Mouse (Mus musculus) T-cell, adult 2 months (primary cell): ENCODE measurements around the gene Grk6.

ENCODE experiments used
- DNase-seq: peaks from one replicate; pipeline ENCODE4 v3.0.0; 2022; ENCODE audit warnings: low spot score

Gene Grk6

DNA sequence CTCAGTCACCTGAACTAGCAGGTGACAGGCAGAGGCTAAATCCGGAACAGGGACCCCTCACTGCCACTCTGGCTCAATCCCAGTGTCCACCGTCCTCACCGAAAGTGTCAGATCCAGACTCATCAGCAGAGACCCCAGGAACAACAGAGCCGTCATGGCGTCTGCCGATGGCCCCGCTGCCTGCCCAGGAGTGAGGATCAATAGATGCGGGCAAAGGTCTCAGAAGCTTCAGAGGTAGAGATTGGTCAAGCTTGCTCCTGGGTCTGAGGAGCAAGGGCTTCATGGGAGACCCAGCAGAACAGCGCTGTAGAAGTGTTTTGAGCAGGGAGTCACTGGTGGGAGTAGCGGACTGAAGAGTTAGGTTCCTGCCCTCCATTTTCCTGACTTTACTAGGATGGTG lies 18.3 kb upstream of the Grk6 start, which contains the start of gene F12:
F12 (minus strand) TSS at position 181 of the 400 bp plus-strand sequence.
- DNase-seq: no peak

- DNase-seq: no peak
Observed at GRCm38 (mm10) chr13:55429226-55429888, 15.5 kb upstream of the Grk6 start.

DNA sequence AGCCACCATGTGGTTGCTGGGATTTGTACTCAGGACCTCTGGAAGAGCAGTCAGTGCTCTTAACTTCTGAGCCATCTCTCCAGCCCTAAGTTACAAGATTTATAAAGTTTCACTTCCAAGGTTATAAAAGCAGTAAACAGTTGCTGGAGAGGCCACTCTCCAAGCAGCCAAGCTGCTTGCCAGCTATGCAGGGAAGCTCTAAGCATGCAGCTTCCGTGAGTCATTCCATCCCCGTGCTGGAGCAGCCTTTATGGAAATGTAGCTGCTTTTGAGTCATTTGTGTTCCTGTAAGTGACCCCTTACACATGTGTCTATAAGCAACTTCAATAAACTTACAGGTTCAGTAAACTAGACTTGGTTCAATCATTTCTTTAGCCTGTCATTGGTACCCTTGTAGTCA lies 14.3 kb upstream of the Grk6 start:
- no peak for DNase-seq

GRCm38 (mm10) chr13:55431889-55432685 lies 12.8 kb upstream of the Grk6 start:
- DNase-seq: peak; percentile 85

DNA sequence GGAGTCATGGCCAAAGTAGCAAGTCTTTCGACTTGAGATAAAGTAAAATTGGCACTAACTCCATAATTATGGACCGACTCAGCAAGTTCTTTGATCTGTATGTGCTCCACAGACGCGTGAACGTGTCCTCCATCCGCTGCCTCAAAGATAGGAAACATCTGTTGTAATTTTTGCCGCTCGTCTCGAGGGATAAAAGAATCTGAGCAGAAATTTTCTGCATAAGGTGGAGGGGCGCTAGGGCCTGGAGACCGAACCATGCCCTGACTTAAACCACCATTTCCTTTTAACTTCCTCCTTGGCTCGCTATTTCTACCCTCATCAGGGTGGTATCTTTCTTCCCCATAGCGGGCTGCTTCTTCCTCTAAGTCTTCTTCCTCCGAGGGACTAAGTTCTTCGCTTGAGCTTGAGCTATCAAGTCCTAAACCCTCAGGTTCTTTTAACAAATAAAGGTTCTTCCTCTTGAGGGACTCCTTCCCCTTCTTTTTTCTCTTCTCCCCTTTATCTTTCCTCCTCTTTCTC lies 7.7 kb upstream of the Grk6 start:
- peak; percentile 38 for DNase-seq

DNA sequence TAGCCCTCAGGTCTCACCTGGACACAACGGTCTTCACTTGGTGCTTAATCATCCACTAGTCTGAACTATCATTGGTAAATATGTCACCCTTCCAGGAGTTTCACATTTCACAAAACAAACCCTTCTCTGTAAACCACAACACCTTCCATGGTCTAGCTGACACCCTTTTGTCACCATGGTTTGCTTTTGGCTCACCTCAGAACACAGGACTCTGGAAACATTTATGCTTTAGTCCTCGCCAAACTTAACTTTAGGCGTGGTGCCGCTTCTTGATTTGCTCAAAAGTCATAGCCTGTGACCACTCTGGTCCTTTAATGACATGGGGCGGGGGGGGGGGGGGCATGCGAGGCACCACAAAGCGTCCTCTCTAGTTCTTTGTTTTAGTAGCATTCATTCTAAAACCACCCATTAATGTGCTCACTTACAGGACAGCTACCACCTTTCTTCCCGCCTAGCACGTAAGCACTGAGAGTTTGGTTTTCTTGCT lies 1.0 kb upstream of the Grk6 start:
- no peak for DNase-seq

GRCm38 (mm10) chr13:55444286-55444936 lies 461 bp upstream of the Grk6 start:
- DNase-seq: peak; percentile 88

GRCm38 (mm10) chr13:55445361-55446091 lies 654 bp downstream of the Grk6 start:
- peak; percentile 45 for DNase-seq

GRCm38 (mm10) chr13:55446483-55447105 lies 1.7 kb downstream of the Grk6 start:
- no peak for DNase-seq

DNA sequence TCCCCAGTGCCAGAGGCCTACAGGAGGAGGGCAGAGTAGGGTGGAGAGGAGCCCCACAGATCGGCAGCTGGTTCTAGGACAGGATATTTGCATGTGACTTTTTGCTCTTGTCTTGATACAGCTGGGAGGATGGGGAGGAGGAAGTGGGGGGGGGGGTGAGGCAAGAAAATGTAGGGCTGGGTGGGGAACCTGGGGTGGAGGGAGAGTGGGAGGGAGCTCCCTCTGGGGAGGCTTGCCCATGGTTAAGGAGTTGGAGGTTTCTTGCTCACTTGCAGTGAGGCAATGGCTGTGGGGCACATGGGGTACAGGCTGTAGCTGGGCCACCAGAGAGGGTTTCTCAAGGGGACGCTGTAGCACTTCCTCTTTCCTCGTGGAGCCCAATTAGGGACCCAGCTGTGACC lies 2.7 kb downstream of the Grk6 start:
- peak; percentile 62 for DNase-seq

DNA sequence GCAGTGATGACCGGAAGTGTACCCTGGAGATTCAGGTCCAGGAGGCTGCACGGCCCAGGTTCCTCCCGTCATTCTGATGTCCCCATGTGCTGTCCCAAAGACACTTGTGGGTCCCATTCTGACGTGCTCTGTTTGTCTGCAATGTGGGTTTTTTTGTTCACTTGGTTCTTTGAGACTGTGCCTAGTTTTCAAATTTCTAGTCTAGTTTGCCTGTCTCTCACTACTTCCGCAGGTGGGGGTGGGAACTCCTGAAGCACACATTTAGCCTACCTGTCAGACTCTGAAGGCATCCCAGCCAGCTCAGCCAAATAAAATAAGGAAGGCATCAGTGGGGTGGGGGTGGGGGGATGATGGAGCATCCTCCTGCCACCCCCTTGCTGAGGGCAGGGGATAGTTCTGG lies 3.3 kb downstream of the Grk6 start:
- no peak for DNase-seq

DNA sequence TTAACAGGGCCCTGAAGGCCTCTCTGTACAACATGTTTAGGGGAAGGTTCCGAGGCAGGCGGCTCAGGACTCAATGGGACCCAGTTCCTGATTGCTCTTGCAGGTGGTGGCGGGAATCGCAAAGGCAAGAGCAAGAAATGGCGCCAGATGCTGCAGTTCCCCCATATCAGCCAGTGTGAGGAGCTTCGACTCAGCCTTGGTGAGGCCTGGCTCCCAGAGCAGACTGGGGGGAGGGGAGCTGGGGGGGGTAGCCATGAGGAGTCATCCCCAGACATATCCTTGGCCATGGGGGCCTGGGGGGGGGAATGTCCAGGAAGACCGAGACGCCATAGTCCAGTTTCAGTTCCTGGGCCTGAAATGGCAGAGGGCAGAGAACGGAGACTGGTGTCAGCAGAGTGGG lies 4.3 kb downstream of the Grk6 start:
- no peak for DNase-seq

- peak; percentile 45 for DNase-seq
Observed at GRCm38 (mm10) chr13:55449679-55450441, 5.0 kb downstream of the Grk6 start.

GRCm38 (mm10) chr13:55450511-55450980 lies 5.7 kb downstream of the Grk6 start:
- DNase-seq: no peak

DNA sequence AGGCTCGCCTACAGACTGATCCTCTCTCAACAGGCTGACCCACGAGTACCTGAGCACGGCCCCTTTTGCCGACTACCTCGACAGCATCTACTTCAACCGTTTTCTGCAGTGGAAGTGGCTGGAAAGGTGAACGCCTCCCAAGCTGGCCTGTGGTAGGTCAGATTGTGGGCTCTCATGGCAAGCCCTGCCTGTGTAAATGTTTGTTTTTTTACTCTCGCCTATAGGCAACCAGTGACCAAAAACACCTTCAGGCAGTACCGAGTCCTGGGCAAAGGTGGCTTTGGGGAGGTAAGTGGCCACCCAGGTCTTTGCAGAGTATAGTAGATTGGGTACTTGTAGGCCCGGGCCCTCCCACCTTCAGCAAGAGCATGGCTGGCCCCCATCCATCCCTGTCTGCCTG lies 6.4 kb downstream of the Grk6 start:
- no peak for DNase-seq

DNA sequence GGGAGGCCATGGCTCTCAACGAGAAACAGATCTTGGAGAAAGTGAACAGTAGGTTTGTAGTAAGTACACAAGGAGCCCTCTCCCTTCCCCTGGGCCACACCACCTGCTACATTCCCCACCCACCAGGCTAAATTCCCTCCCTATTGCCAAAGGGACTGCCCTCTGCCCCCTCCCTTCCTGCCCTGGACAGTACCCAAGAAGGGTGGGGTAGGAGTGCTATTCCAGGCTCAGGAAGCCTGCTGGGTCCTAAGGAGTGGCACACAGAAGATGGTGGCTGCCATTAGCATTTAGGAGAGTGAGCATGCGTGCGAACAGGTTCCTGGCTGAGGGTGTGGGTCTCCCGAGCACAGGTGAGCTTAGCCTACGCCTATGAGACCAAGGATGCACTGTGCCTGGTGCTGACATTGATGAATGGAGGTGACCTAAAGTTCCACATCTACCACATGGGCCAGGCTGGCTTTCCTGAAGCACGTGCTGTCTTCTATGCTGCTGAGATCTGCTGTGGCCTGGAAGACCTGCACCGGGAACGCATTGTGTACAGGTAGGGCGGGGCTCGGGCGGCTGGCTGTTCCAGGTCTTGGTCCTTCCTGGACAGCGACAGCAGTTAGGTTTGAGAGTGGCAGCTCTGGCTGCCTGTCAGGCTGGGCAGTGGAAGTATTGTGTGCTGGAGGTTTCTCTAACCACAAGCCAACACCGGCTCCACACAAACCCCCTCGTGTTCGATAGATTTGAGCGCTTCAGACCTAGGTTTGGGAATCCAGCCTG lies 7.1 kb downstream of the Grk6 start:
- no peak for DNase-seq

- no peak for DNase-seq
Observed at GRCm38 (mm10) chr13:55462965-55463364, 18.1 kb downstream of the Grk6 start.

DNA sequence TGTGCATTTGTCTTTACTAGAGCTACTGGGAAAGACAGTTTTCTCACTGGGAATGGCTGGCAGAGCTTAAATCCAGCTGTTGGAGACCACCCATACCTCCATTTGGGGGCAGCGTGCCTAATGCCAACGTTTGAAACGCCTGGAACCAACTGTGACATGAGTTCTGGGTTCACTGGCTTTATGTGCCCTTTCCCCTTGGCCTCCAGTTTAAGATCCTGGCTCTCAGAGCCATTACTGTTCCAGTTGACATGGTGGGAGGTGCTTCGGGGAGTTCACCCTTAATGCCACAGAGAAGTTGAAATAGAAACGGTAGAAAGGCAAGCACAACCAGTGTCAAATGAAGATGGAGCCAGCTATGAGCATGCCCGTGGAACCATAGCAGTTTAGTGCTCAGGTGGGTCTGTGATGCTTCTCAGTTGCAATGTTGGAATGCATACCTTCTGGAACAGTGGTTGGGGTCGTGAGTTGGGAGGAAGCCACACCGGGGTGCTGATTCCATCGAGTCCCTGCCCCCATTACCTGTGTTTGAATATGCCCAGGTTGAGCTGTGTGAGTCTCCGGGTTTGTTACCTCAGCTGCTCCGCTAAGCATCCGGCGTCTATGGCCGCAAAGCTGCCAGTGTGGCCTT lies 18.6 kb downstream of the Grk6 start:
- peak; percentile 82 for DNase-seq
